Mouse (Mus musculus) heart, postnatal 0 days (tissue): ENCODE measurements around the gene Zfp977. TPM values are rescaled to one million over a fixed set of nuclear protein-coding genes. Genes with fewer than 3 reads are reported as not detected.
"Not testable (repeated sequence)": the region's sequence is repeated elsewhere in the genome, so short reads cannot be mapped to it uniquely, and the experiment has no call there.

Experiments
- ATAC-seq: fragments of 200-750 bp; cut with Nextera tagmentation; 2 replicates; pipeline ENCODE4 v1.8.0; 2017; ENCODE audit warnings: low read depth, moderate number of reproducible peaks, moderate library complexity; ENCODE audit not compliant: insufficient read depth
- DNase-seq: peaks from one replicate; pipeline ENCODE4 v3.0.0-alpha.2; 2016; ENCODE audit warnings: low spot score
- H3K27ac ChIP-seq: fragments of 300-500 bp; sonication (generic); 2 replicates; pipeline ENCODE4 v1.5.1; 2014; ENCODE audit warnings: low read depth, mild to moderate bottlenecking
- H3K27me3 ChIP-seq: fragments of 300-500 bp; sonication (generic); 2 replicates; pipeline ENCODE4 v1.6.1; 2014; ENCODE audit warnings: low read length, mixed read lengths; ENCODE audit not compliant: control insufficient read depth, insufficient read depth
- H3K36me3 ChIP-seq: fragments of 300-500 bp; sonication (generic); replicated peaks from 2 replicates; pipeline ENCODE4 v1.6.1; 2014; ENCODE audit warnings: low read length, mixed read lengths; ENCODE audit not compliant: control insufficient read depth, insufficient read depth
- H3K4me1 ChIP-seq: fragments of 300-500 bp; sonication (generic); 2 replicates; pipeline ENCODE4 v1.6.1; 2014; ENCODE audit warnings: antibody characterized with exemption; ENCODE audit not compliant: control insufficient read depth, insufficient read depth
- H3K4me2 ChIP-seq: fragments of 300-500 bp; sonication (generic); 2 replicates; pipeline ENCODE4 v1.6.1; 2014; ENCODE audit warnings: low read depth, mild to moderate bottlenecking, low read length, moderate library complexity
- H3K4me3 ChIP-seq: fragments of 300-500 bp; sonication (generic); 2 replicates; pipeline ENCODE4 v1.5.1; 2014; ENCODE audit warnings: low read depth, low read length
- H3K9ac ChIP-seq: fragments of 300-500 bp; sonication (generic); replicated peaks from 2 replicates; pipeline ENCODE4 v1.6.1; 2014; ENCODE audit warnings: low read depth, low read length, mixed read lengths
- H3K9me3 ChIP-seq: fragments of 300-500 bp; sonication (generic); replicated peaks from 2 replicates; pipeline ENCODE4 v1.6.1; 2016; ENCODE audit warnings: low read length; ENCODE audit not compliant: control insufficient read depth
- CTCF ChIP-seq: IDR thresholded peaks from 2 replicates; pipeline ENCODE4 v1.5.1; 2016; ENCODE audit warnings: antibody characterized with exemption, control low read depth, low read depth
- EP300 ChIP-seq: IDR thresholded peaks from 2 replicates; pipeline ENCODE4 v1.6.1; 2016; ENCODE audit warnings: antibody characterized with exemption, low read depth
- WGBS: fragments of 180-500 bp; shearing (Covaris S2); extraction: QIAGEN DNeasy Blood & Tissue Kit; methylation state at CpG from one replicate; pipeline ENCODE4 v1.1.7; 2014; 5-methylcytosine and 5-hydroxymethylcytosine counted together
- microRNA-seq: library from miRNA; unstranded; fragments of <30 nt; microRNA quantifications from one replicate; pipeline ENCODE4, GENCODE M21; 2016
- polyA plus RNA-seq: library from polyadenylated mRNA; unstranded; fragments of >200 nt; fragmentation: Nextera tagmentation; extraction: Ambion mirVana; gene quantifications from 2 replicates; pipeline ENCODE4 v1.2.1, GENCODE M21; 2015
- total RNA-seq: library from RNA; depleted of rRNA; stranded (reverse); fragments of >200 nt; gene quantifications from 2 replicates; pipeline ENCODE4 v1.2.3, GENCODE M21; 2014; ENCODE audit warnings: low replicate concordance; rRNA removed

The Zfp977 gene
- total RNA-seq (0.53 TPM in 1 of 2 replicates, not detected in the other), polyA plus RNA-seq (0.66 and 0.82 TPM in 2 replicates)

- H3K9ac ChIP-seq, H3K27ac ChIP-seq, H3K9me3 ChIP-seq, ATAC-seq, H3K4me1 ChIP-seq, H3K4me2 ChIP-seq, H3K4me3 ChIP-seq, H3K36me3 ChIP-seq, DNase-seq, H3K27me3 ChIP-seq: not testable (repeated sequence)
- 74% methylated on average over 11 of the region's 11 CpGs for WGBS
Observed at GRCm38 (mm10) chr7:42592413-42592812, at the start of gene Zfp977. Zfp977 (minus strand) TSS chr7:42592547.

GRCm38 (mm10) chr7:42631031-42631430 lies 38.7 kb upstream of the Zfp977 start:
- H3K9me3 ChIP-seq, H3K4me3 ChIP-seq, H3K9ac ChIP-seq, H3K36me3 ChIP-seq, H3K27ac ChIP-seq, H3K4me2 ChIP-seq, H3K27me3 ChIP-seq, DNase-seq, ATAC-seq, H3K4me1 ChIP-seq: not testable (repeated sequence)

GRCm38 (mm10) chr7:42595666-42596065 lies 3.3 kb upstream of the Zfp977 start:
- H3K4me2 ChIP-seq, H3K4me1 ChIP-seq: not testable (repeated sequence)
- H3K9me3 ChIP-seq, result peaks cover 11% of the 10 kb centered on the region; the same call in 1 of the 2 replicates

GRCm38 (mm10) chr7:42591311-42591710 lies 1.0 kb downstream of the Zfp977 start:
- not testable (repeated sequence) for H3K9ac ChIP-seq, H3K36me3 ChIP-seq, ATAC-seq, H3K9me3 ChIP-seq, H3K27ac ChIP-seq, H3K4me2 ChIP-seq, H3K27me3 ChIP-seq, H3K4me3 ChIP-seq, DNase-seq, H3K4me1 ChIP-seq

More at GRCm38 (mm10) chr7:42595666-42596065, 3.3 kb upstream of the Zfp977 start:
- not testable (repeated sequence) for H3K27me3 ChIP-seq, H3K36me3 ChIP-seq, DNase-seq, H3K9ac ChIP-seq, H3K4me3 ChIP-seq, H3K27ac ChIP-seq, ATAC-seq

GRCm38 (mm10) chr7:42578488-42578887 lies 13.9 kb downstream of the Zfp977 start, which contains the start of gene Gm21028:
Gm21028 (minus strand) TSS chr7:42578588.
- no peaks in the 10 kb centered on the region for H3K27me3 ChIP-seq
- WGBS, result 82% methylated on average over 5 of the region's 5 CpGs
- no peak within 1 kb of the TSS for H3K4me3 ChIP-seq
- H3K4me2 ChIP-seq, result no peak within 1 kb of the TSS
- no peaks in the 10 kb centered on the region for H3K4me1 ChIP-seq
- no peak for TF ChIP-seq CTCF
- TF ChIP-seq EP300, result no peak
- ATAC-seq, result no peak
- H3K9me3 ChIP-seq, result peaks cover 55% of the 10 kb centered on the region
- H3K27ac ChIP-seq, result no peak within 1 kb of the TSS
- no peak for DNase-seq
- H3K9ac ChIP-seq, result no peak within 1 kb of the TSS
- no peaks in the 10 kb centered on the region for H3K36me3 ChIP-seq

- no peak overlapping the region for H3K4me3 ChIP-seq
- H3K27ac ChIP-seq, result no peak overlapping the region
- H3K9me3 ChIP-seq, result no peaks in the 10 kb centered on the region
- DNase-seq, result no peak
- ATAC-seq, result no peak
- H3K36me3 ChIP-seq, result no peaks in the 10 kb centered on the region
- no peaks in the 10 kb centered on the region for H3K4me1 ChIP-seq
- no peak overlapping the region for H3K4me2 ChIP-seq
- no peak overlapping the region for H3K9ac ChIP-seq
- 58% methylated on average over 3 of the region's 3 CpGs for WGBS
- no peaks in the 10 kb centered on the region for H3K27me3 ChIP-seq
- no peak for TF ChIP-seq EP300
- no peak for TF ChIP-seq CTCF
Observed at GRCm38 (mm10) chr7:42551766-42552165, 40.6 kb downstream of the Zfp977 start.

Small RNAs within 50 kb of the gene (microRNA-seq; reads per million reads assigned to microRNA genes)
- gene Gm24938, result not detected

Other genes with a start within 250 kb of the Zfp977 start
- not detected in 2 replicates for gene 4933421I07Rik, start 144.4 kb downstream of the Zfp977 start, total RNA-seq
- gene 4933421I07Rik, start 144.4 kb downstream of the Zfp977 start, polyA plus RNA-seq, result not detected in 2 replicates
- gene Zfp141, start 86.8 kb downstream of the Zfp977 start, total RNA-seq, result 2.4 and 17.8 TPM in 2 replicates
- 3.2 and 3.3 TPM in 2 replicates for gene Zfp141, start 86.8 kb downstream of the Zfp977 start, polyA plus RNA-seq
- gene Gm21028, start 14.0 kb downstream of the Zfp977 start, total RNA-seq, result not detected in 2 replicates
- gene Gm21028, start 14.0 kb downstream of the Zfp977 start, polyA plus RNA-seq, result not detected in 2 replicates
- 0.19 and 1.4 TPM in 2 replicates for gene Zfp976, start 50.0 kb upstream of the Zfp977 start, total RNA-seq
- 0.77 and 0.83 TPM in 2 replicates for gene Zfp976, start 50.0 kb upstream of the Zfp977 start, polyA plus RNA-seq
- gene Zfp975, start 100.2 kb upstream of the Zfp977 start, total RNA-seq, result 0.23 and 0.31 TPM in 2 replicates
- 4.1 and 4.3 TPM in 2 replicates for gene Zfp975, start 100.2 kb upstream of the Zfp977 start, polyA plus RNA-seq
- not detected in 2 replicates for gene Gm17067, start 134.5 kb upstream of the Zfp977 start, total RNA-seq
- gene Gm17067, start 134.5 kb upstream of the Zfp977 start, polyA plus RNA-seq, result not detected in 2 replicates
- not detected in 2 replicates for gene Vmn2r62, start 201.0 kb upstream of the Zfp977 start, total RNA-seq
- gene Vmn2r62, start 201.0 kb upstream of the Zfp977 start, polyA plus RNA-seq, result not detected in 2 replicates